Mouse (Mus musculus) cerebral cortex, adult 2 months (tissue): Measurements from ENCODE around the gene Gucy2c.

Experiments
- WGBS: fragments of 180-500 bp; shearing (Covaris S2); methylation state at CpG from one replicate; pipeline ENCODE4 v1.1.7; 2018; 5-methylcytosine and 5-hydroxymethylcytosine counted together

The Gucy2c gene

GRCm38 (mm10) chr6:136669274-136669673 lies 112.3 kb downstream of the Gucy2c start:
- 69% methylated on average over 5 of the region's 5 CpGs for WGBS

DNA sequence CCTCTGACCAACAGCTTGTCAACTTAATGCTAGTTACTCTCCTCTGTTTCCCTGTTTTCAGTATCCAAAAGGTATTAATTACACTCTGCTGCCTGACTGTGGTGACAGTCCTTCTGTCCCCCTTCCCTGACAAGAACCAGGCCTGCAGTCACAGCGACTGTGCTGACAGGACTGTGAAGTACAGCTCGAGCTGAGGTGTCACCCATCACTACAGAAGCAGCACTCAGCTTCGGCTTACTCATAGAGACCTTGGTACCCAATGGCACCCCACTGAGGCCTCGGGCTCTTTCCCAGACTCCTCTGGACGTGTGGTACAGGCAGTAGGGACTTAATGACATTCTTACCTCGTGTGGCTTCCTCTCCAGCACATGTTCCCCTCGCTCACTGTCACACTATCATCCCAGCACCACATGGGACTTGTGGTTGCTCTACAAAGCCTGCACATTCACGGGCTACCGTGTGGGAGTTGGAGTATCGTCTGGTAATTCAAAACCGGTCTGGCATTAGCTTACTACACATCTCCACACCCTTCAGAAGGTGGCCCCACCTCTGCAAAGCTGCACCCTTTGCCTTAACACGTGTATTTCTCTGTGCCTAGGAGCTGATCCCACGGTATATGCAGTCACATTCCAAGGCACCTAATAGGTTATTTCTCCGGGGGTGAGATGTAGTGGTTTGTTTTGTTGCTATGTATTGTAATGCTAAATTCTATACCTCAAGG lies 113.1 kb downstream of the Gucy2c start:
- WGBS = 66% methylated on average over 14 of the region's 14 CpGs

DNA sequence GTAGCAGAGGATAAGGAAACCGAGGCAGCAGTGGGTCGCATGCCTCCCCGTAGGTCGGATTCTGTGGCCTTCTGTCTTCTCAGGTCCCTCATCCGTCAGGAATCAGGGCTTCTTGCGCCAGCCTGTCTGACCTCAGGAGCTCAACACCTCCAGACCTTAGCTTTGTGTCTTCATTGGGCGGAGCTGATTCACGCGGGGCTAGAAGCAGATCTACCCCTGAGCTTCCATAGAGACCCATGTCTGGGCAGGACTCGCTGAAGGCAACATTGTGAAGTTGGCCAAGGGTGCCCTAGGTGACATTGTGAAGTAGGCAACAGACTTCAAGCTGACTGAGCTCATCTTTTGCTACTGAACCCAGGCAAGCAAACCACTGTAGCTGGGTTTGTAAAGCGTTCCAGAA lies 119.5 kb downstream of the Gucy2c start:
- 54% methylated on average over 11 of the region's 11 CpGs for WGBS

GRCm38 (mm10) chr6:136661706-136662016 lies 119.9 kb downstream of the Gucy2c start, which contains the start of gene Plbd1:
Gene Plbd1, minus strand, starts transcription at chr6:136661928.
- 10% methylated on average over 19 of the region's 19 CpGs for whole genome bisulfite sequencing

DNA sequence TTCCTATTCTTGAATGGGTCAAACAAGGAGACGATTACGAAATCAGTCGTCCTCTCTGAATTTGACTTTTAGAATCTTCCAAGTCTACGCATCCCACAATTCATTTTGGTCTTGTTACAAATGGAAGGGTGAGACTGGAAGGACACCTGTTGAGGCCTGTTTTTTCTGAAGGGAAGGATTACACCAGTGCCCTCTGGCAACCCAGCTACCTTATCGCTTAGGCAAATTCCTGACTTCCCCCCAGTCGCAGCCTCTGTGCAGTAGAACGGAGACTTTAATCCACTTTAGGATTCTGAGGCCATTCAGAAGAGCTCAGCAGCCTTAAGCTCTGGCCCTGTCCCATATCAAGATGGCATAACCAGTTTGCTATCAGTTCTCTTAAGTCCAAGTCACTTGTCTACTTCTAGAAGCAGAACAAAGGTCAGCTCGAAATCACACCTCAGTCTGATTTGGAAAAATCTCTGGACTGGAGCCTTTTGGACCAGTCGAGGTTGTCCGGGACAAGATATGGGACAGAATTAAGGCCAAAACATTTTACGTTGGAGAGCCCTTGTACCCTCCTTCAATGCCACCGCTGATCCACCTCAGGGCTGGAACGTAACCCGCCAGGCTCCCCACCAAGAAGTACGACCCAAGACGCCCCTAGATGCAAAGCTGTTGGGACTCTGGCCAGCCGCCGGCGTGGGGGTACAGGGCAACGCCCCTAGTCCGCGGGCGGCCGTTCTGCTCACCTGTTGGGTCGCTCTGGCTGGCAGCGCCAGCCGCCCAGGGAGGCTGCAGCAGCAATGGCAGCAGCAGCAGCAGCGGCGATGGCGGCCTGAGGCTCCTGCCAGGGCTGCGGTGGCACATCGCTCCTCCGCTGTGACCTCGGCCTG lies 120.5 kb downstream of the Gucy2c start:
- 25% methylated on average over 34 of the region's 34 CpGs for WGBS

DNA sequence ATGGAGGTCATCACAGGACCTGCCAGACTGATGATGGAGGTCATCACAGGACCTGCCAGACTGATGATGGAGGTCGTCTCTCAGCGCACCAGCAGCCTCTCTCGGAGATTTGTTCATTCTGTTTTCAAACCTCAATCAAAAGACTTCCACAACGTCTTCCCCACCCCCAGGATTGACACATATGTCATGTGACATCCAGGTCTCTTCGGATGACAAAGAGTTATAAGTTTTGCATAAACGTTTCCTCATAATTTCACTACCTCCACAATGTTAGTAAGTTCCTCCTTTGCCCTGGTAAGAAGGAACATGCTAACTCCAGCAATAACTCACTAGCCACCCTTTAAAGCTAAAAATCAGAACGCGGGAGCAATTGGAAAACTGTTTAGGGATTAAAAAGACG lies 122.3 kb downstream of the Gucy2c start:
- 91% methylated on average over 9 of the region's 9 CpGs for WGBS

- 95% methylated on average over 4 of the region's 4 CpGs for WGBS
Measured at GRCm38 (mm10) chr6:136658303-136658702, 123.3 kb downstream of the Gucy2c start.

DNA sequence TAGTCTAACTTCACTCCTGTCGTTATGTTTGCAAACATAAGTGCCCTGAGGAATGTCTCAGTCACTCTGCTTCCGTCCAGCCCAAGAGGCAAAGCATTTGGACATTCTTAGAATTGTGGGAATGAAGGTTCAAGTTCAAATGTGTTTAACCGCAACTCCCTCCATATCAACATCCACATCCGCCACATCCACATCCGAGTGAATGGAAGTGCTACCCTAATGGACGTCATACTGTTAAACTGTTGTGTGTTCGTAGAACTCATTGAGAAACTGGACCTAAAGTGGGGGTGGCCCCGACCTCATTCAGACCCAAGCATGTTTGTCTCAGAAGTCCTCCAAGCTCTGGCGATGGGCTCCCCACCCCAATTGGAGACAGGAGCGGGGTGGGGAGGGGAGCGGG lies 125.8 kb downstream of the Gucy2c start:
- 68% methylated on average over 11 of the region's 11 CpGs for WGBS

DNA sequence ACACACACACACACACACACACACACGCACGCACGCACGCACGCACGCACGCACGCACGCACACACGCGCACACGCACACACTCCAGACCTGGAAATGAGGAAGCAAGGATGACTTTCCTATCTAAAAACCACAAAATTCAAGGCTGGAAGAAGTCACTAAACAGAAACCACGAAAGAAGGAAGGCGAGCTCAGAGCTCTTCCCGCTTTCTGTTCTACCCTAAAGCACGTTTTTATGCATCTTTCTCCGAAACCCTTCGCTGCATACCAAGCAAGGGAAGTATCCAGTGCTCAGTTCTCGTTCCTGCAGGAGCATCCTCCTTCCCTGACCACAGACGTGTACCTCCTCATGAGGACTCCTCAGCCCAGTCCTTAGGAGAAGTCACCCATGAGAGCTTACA lies 127.1 kb downstream of the Gucy2c start:
- WGBS = 95% methylated on average over 20 of the region's 20 CpGs

- WGBS = 76% methylated on average over 5 of the region's 5 CpGs
Measured at GRCm38 (mm10) chr6:136653331-136653730, 128.2 kb downstream of the Gucy2c start.

DNA sequence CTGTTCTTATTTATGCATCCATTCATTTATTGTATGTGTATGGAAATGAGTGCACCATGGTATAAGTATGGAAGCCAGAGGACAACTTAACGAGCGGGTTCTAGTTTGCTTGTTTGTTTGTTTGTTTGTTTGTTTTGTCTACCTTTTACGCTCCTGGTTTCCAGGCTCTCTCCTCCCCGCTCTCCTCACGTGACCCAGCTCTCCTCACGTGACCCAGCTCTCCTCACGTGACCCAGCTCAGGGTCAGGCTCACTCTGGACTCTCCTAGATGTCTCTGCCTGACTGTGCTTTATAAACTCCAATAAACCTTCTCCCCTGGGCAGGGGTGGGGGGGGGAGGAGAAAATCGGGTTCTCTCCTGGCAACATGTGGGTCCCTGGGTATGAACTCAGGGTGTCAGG lies 130.9 kb downstream of the Gucy2c start:
- 90% methylated on average over 8 of the region's 8 CpGs for WGBS

DNA sequence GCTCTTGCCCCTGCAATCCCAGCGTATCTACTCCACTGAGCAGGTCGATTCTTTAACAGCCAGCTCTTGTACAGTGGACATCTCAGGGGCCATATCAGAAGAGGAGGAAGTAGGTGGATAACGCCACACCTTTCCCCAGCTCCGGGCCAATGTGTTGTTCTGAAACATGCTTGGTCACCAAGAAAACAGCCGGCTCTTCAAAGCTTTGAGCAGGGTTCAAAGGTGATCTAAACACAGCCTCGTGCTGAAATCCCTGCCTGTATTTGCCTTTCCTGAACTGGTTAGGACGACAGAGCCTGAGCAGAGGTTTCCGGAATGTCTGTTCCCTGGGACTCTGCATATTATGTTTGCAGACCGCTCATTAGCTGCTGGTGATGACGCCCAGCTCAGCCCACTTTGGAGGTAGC lies 134.1 kb downstream of the Gucy2c start:
- WGBS = 74% methylated on average over 10 of the region's 10 CpGs
